Comparison of ENCODE assay signal across 23 mouse cellular contexts in genomic region chr2:136745327-136745994, GRCm38 (mm10). TPM values are rescaled to one million over a fixed set of nuclear protein-coding genes. Genes with fewer than 3 reads are reported as not detected.
DNase-seq lines count a peak whose midpoint lies in the region; ATAC-seq and TF ChIP-seq lines count a peak whose summit lies in the region.
"Had no signal": no experiment of that assay in that cellular context is flagged by ENCODE, and none has a peak within 500 bp of the region (broad histone marks: within the 10 kb centered on the region; RNA-seq: fewer than 3 reads in every experiment).

No protein-coding gene starts in this region.

- TF ChIP-seq CTCF in midbrain, postnatal 0 days (IDR thresholded peaks at IDR 0.05): no peak

- no peak overlapping the region for H3K4me2 ChIP-seq in heart, embryonic 11.5 days
- no peak overlapping the region for H3K4me2 ChIP-seq in midbrain, embryonic 13.5 days (replicated peaks)
- no peak overlapping the region for H3K4me2 ChIP-seq in midbrain, postnatal 0 days (ENCODE audit: low read depth, low read length, poor library complexity, severe bottlenecking)
- H3K4me2 ChIP-seq in intestine, embryonic 14.5 days (ENCODE audit: low read length): no peak overlapping the region
- H3K4me2 ChIP-seq: heart, embryonic 13.5 days; limb, embryonic 13.5 days; liver, embryonic 13.5 days; lung, embryonic 15.5 days; midbrain, embryonic 12.5 days had no signal

- H3K4me3 ChIP-seq in heart, embryonic 11.5 days (ENCODE audit: low read depth, low read length): no peak overlapping the region
- H3K4me3 ChIP-seq in heart, embryonic 10.5 days: no peak overlapping the region
- no peak overlapping the region for H3K4me3 ChIP-seq in midbrain, embryonic 13.5 days (replicated peaks)
- H3K4me3 ChIP-seq in midbrain, postnatal 0 days (ENCODE audit: low read depth, low read length): no peak overlapping the region
- no peak overlapping the region for H3K4me3 ChIP-seq in intestine, embryonic 14.5 days (ENCODE audit: low read depth, low read length)
- H3K4me3 ChIP-seq: heart, embryonic 13.5 days; limb, embryonic 13.5 days; liver, embryonic 13.5 days; lung, embryonic 15.5 days; midbrain, embryonic 12.5 days had no signal

- no peaks in the 10 kb centered on the region for H3K27me3 ChIP-seq in heart, embryonic 11.5 days (ENCODE audit: control insufficient read depth, insufficient read depth, low read length)
- H3K27me3 ChIP-seq in heart, embryonic 10.5 days (ENCODE audit: insufficient read depth, poor library complexity, severe bottlenecking): no peaks in the 10 kb centered on the region
- H3K27me3 ChIP-seq in midbrain, embryonic 13.5 days: no peaks in the 10 kb centered on the region
- no peaks in the 10 kb centered on the region for H3K27me3 ChIP-seq in midbrain, postnatal 0 days (ENCODE audit: insufficient read depth, low read length)
- no peaks in the 10 kb centered on the region for H3K27me3 ChIP-seq in intestine, embryonic 14.5 days (replicated peaks; ENCODE audit: control insufficient read depth, insufficient read depth, low read length)
- H3K27me3 ChIP-seq: heart, embryonic 13.5 days; limb, embryonic 13.5 days; liver, embryonic 13.5 days; lung, embryonic 15.5 days; midbrain, embryonic 12.5 days had no signal

- no peak for DNase-seq in heart, embryonic 10.5 days (ENCODE audit: low spot score)
- no peak for DNase-seq in midbrain, postnatal 0 days (ENCODE audit: low spot score)
- DNase-seq in intestine, embryonic 14.5 days (ENCODE audit: low spot score): no peak
- no peak for DNase-seq in cerebellum, postnatal 10 days
- no peak for DNase-seq in cerebellum, adult 11 months
- DNase-seq: adrenal gland, postnatal 10 days; kidney, adult 11 months; layer of hippocampus, postnatal 36 days; liver, embryonic 13.5 days; thymus, postnatal 36 days had no signal

- ATAC-seq in heart, embryonic 11.5 days (replicated peaks; ENCODE audit: insufficient number of reproducible peaks, low FRiP score, low TSS enrichment): no peak
- no peak for ATAC-seq in midbrain, embryonic 13.5 days
- no peak for ATAC-seq in midbrain, postnatal 0 days (ENCODE audit: low FRiP score)
- ATAC-seq in intestine, embryonic 14.5 days (replicated peaks; ENCODE audit: low FRiP score, low TSS enrichment, low read depth): peak; percentile 84
- ATAC-seq: activated CD4-positive, CD25-positive, alpha-beta regulatory T cell, adult 4 months had no signal

- 57% methylated on average over 7 of the region's 7 CpGs for WGBS in heart, embryonic 11.5 days (ENCODE audit: insufficient replicate concordance)
- WGBS in heart, embryonic 10.5 days: 60% methylated on average over 7 of the region's 7 CpGs
- WGBS in midbrain, embryonic 13.5 days: 61% methylated on average over 7 of the region's 7 CpGs
- 62% methylated on average over 7 of the region's 7 CpGs for WGBS in midbrain, postnatal 0 days
- 27% methylated on average over 7 of the region's 7 CpGs for WGBS in intestine, embryonic 14.5 days

- H3K36me3 ChIP-seq in heart, embryonic 11.5 days (ENCODE audit: control insufficient read depth, insufficient read depth, low read length): no peaks in the 10 kb centered on the region
- no peaks in the 10 kb centered on the region for H3K36me3 ChIP-seq in heart, embryonic 10.5 days
- H3K36me3 ChIP-seq in midbrain, embryonic 13.5 days: no peaks in the 10 kb centered on the region
- no peaks in the 10 kb centered on the region for H3K36me3 ChIP-seq in midbrain, postnatal 0 days (ENCODE audit: insufficient read depth, low read length)
- no peaks in the 10 kb centered on the region for H3K36me3 ChIP-seq in intestine, embryonic 14.5 days (ENCODE audit: control insufficient read depth, insufficient read depth, low read length)
- H3K36me3 ChIP-seq: G1E; heart, embryonic 13.5 days; limb, embryonic 13.5 days; liver, embryonic 13.5 days; lung, embryonic 15.5 days; midbrain, embryonic 12.5 days had no signal

- H3K4me1 ChIP-seq in heart, embryonic 11.5 days (ENCODE audit: control insufficient read depth, insufficient read depth, low read length): no peaks in the 10 kb centered on the region; the same call in 1 of the 2 replicates
- H3K4me1 ChIP-seq in heart, embryonic 10.5 days: 0 out of 2 replicates have a peak, but pooled peaks cover 4% of the 10 kb centered on the region
- H3K4me1 ChIP-seq in midbrain, embryonic 13.5 days (replicated peaks): peaks cover 16% of the 10 kb centered on the region
- 0 out of 2 replicates have a peak, but pooled peaks cover 3% of the 10 kb centered on the region for H3K4me1 ChIP-seq in midbrain, postnatal 0 days (ENCODE audit: insufficient read depth, low read length)
- 0 out of 2 replicates have a peak, but pooled peaks cover 5% of the 10 kb centered on the region for H3K4me1 ChIP-seq in intestine, embryonic 14.5 days (replicated peaks; ENCODE audit: control insufficient read depth, insufficient read depth, low read length)
- H3K4me1 ChIP-seq: limb, embryonic 13.5 days; liver, embryonic 13.5 days; lung, embryonic 15.5 days had no signal

- H3K27ac ChIP-seq in heart, embryonic 11.5 days (ENCODE audit: low read depth, low read length): no peak overlapping the region
- H3K27ac ChIP-seq in heart, embryonic 10.5 days: no peak overlapping the region
- H3K27ac ChIP-seq in midbrain, embryonic 13.5 days: peak overlapping the region; percentile 51
- no peak overlapping the region for H3K27ac ChIP-seq in midbrain, postnatal 0 days (ENCODE audit: low read depth, low read length)
- H3K27ac ChIP-seq in intestine, embryonic 14.5 days (ENCODE audit: low read depth): no peak overlapping the region
- H3K27ac ChIP-seq: heart, embryonic 13.5 days; kidney, postnatal 0 days; limb, embryonic 13.5 days; liver, embryonic 13.5 days; lung, embryonic 15.5 days; macrophage had no signal

- H3K9ac ChIP-seq in heart, embryonic 11.5 days (ENCODE audit: low read depth, low read length): 0 out of 2 replicates have a peak overlapping the region, but pooled peaks have one; percentile 34
- H3K9ac ChIP-seq in midbrain, embryonic 13.5 days (replicated peaks): no peak overlapping the region
- H3K9ac ChIP-seq in midbrain, postnatal 0 days (replicated peaks; ENCODE audit: low read length, poor library complexity, severe bottlenecking): no peak overlapping the region
- no peak overlapping the region for H3K9ac ChIP-seq in intestine, embryonic 14.5 days (ENCODE audit: low read length)
- H3K9ac ChIP-seq: heart, embryonic 13.5 days; limb, embryonic 13.5 days; liver, embryonic 13.5 days; lung, embryonic 15.5 days; midbrain, embryonic 12.5 days had no signal

- H3K9me3 ChIP-seq in heart, embryonic 11.5 days (replicated peaks; ENCODE audit: control insufficient read depth, low read length): no peaks in the 10 kb centered on the region
- H3K9me3 ChIP-seq in heart, embryonic 10.5 days: no peaks in the 10 kb centered on the region
- H3K9me3 ChIP-seq in midbrain, embryonic 13.5 days: no peaks in the 10 kb centered on the region
- no peaks in the 10 kb centered on the region for H3K9me3 ChIP-seq in midbrain, postnatal 0 days (ENCODE audit: low read length)
- no peaks in the 10 kb centered on the region for H3K9me3 ChIP-seq in intestine, embryonic 14.5 days (ENCODE audit: control insufficient read depth, low read length)
- H3K9me3 ChIP-seq: heart, embryonic 13.5 days; limb, embryonic 13.5 days; liver, embryonic 13.5 days; lung, embryonic 15.5 days; midbrain, embryonic 12.5 days had no signal

RNA-seq across cellular contexts. Expression of gene Snap25, which starts 32.2 kb away (rescaled TPM):
- polyA plus RNA-seq in heart, embryonic 11.5 days (2014; fragmentation: Nextera tagmentation; extraction: Ambion mirVana): 10.7 and 12.1 TPM in 2 replicates
- 0.97 and 2.1 TPM in 2 replicates for polyA plus RNA-seq in heart, embryonic 10.5 days (2016; fragmentation: Nextera tagmentation; extraction: Ambion mirVana)
- polyA plus RNA-seq in midbrain, embryonic 13.5 days (2015; fragmentation: Nextera tagmentation; extraction: Ambion mirVana): 78.4 and 90.0 TPM in 2 replicates
- total RNA-seq in midbrain, postnatal 0 days (2014; rRNA removed): 209 and 253 TPM in 2 replicates
- polyA plus RNA-seq in midbrain, postnatal 0 days (2015; fragmentation: Nextera tagmentation; extraction: Ambion mirVana): 293 and 327 TPM in 2 replicates
- polyA plus RNA-seq in intestine, embryonic 14.5 days (2014; fragmentation: Nextera tagmentation; extraction: Ambion mirVana): 9.5 and 9.6 TPM in 2 replicates
- total RNA-seq: gastrocnemius, adult 18-20 months; heart, postnatal 25 days had no signal
- polyA plus RNA-seq: G1E; macrophage; testis, adult 2 months had no signal
